23 mouse cellular contexts compared by ENCODE assay signal in the genomic region with DNA sequence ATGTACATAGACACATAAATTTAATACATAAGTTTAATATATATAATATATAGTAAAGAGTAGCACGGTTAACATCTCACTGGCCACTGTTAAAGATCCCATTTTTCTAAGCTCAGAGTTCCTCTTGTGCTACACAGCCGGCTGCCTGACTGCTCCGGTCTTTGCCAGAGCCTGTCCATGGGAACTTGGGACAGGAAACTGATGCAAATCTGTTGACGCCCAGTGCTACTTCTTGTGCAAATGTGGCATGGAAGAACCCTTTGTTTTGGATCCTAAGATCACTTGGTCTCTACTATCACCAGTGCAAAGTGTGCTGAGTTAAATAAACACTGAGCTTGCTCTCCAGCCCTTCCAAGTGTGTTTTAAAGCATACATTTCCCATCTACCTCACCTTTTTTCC. TPM values are rescaled to one million over a fixed set of nuclear protein-coding genes. Genes with fewer than 3 reads are reported as not detected.
DNase-seq lines count a peak whose midpoint lies in the region; ATAC-seq and TF ChIP-seq lines count a peak whose summit lies in the region.
"Had no signal": no experiment of that assay in that cellular context is flagged by ENCODE, and none has a peak within 500 bp of the region (broad histone marks: within the 10 kb centered on the region; RNA-seq: fewer than 3 reads in every experiment).

No protein-coding gene starts in this region.

- ATAC-seq in lung, embryonic 16.5 days (ENCODE audit: low read depth), result peak; percentile 20; the same call in 1 of the 2 replicates
- no peak for ATAC-seq in liver, postnatal 0 days
- ATAC-seq: CD4-positive, CD25-positive, alpha-beta regulatory T cell, adult 4 months; forebrain, embryonic 14.5 days; inflammation-experienced regulatory T-cells, adult 6 months had no signal

- H3K4me1 ChIP-seq in lung, embryonic 16.5 days (replicated peaks; ENCODE audit: control insufficient read depth, insufficient read depth, low read length), result peaks cover 3% of the 10 kb centered on the region; the same call in 1 of the 2 replicates
- no peaks in the 10 kb centered on the region for H3K4me1 ChIP-seq in liver, postnatal 0 days (ENCODE audit: insufficient read depth)
- H3K4me1 ChIP-seq: heart, embryonic 13.5 days; hindbrain, embryonic 12.5 days; neural tube, embryonic 12.5 days had no signal

- H3K9ac ChIP-seq in lung, embryonic 16.5 days (ENCODE audit: low read length), result no peak overlapping the region
- no peak overlapping the region for H3K9ac ChIP-seq in liver, postnatal 0 days (replicated peaks)
- H3K9ac ChIP-seq: heart, embryonic 13.5 days; hindbrain, embryonic 12.5 days; neural tube, embryonic 12.5 days had no signal

- H3K4me3 ChIP-seq in gastrocnemius, adult 2 months, result no peak overlapping the region
- no peak overlapping the region for H3K4me3 ChIP-seq in lung, embryonic 16.5 days (ENCODE audit: low read length)
- H3K4me3 ChIP-seq in liver, postnatal 0 days (ENCODE audit: low read depth, low read length), result no peak overlapping the region
- H3K4me3 ChIP-seq: embryonic facial prominence, embryonic 10.5 days; erythroblast, embryonic 14.5 days; heart, embryonic 13.5 days; hindbrain, embryonic 12.5 days; neural tube, embryonic 12.5 days had no signal

- H3K27ac ChIP-seq in gastrocnemius, adult 2 months, result no peak overlapping the region
- H3K27ac ChIP-seq in lung, embryonic 16.5 days (ENCODE audit: low read length), result peak overlapping the region; percentile 37
- no peak overlapping the region for H3K27ac ChIP-seq in liver, postnatal 0 days (ENCODE audit: low read depth)
- H3K27ac ChIP-seq: embryonic facial prominence, embryonic 10.5 days; heart, embryonic 13.5 days; hindbrain, embryonic 12.5 days; kidney, postnatal 0 days; macrophage; neural tube, embryonic 12.5 days had no signal

- no peak for TF ChIP-seq EP300 in liver, postnatal 0 days (IDR thresholded peaks at IDR 0.05; ENCODE audit: low read depth)

- H3K4me2 ChIP-seq in lung, embryonic 16.5 days (ENCODE audit: low read depth, low read length), result no peak overlapping the region
- H3K4me2 ChIP-seq in liver, postnatal 0 days (ENCODE audit: low read depth, low read length), result no peak overlapping the region
- H3K4me2 ChIP-seq: heart, embryonic 13.5 days; hindbrain, embryonic 12.5 days; midbrain, embryonic 11.5 days; neural tube, embryonic 12.5 days had no signal

- no peaks in the 10 kb centered on the region for H3K36me3 ChIP-seq in lung, embryonic 16.5 days (ENCODE audit: control insufficient read depth, insufficient read depth, low read length)
- H3K36me3 ChIP-seq in liver, postnatal 0 days (replicated peaks; ENCODE audit: insufficient read depth, low read length), result no peaks in the 10 kb centered on the region
- H3K36me3 ChIP-seq: embryonic facial prominence, embryonic 10.5 days; heart, embryonic 13.5 days; hindbrain, embryonic 12.5 days; neural tube, embryonic 12.5 days had no signal

- WGBS in lung, embryonic 16.5 days, result 42% methylated on average over 4 of the region's 4 CpGs
- WGBS in liver, postnatal 0 days (ENCODE audit: insufficient replicate concordance), result 63% methylated on average over 4 of the region's 4 CpGs

- H3K9me3 ChIP-seq in lung, embryonic 16.5 days (ENCODE audit: control insufficient read depth, low read length), result no peaks in the 10 kb centered on the region
- H3K9me3 ChIP-seq in liver, postnatal 0 days (ENCODE audit: low read length), result no peaks in the 10 kb centered on the region
- H3K9me3 ChIP-seq: embryonic facial prominence, embryonic 10.5 days; heart, embryonic 13.5 days; hindbrain, embryonic 12.5 days; neural tube, embryonic 12.5 days had no signal

- intact Hi-C loops in gastrocnemius, adult 2 months (cut with DNase I), result no loop called here
- intact Hi-C loops in gastrocnemius, postnatal 36 days (cut with DNase I), result no loop called here
- intact Hi-C loops in left cerebral cortex, postnatal 4 days (cut with DNase I), result no loop called here

- H3K27me3 ChIP-seq in lung, embryonic 16.5 days (ENCODE audit: control insufficient read depth, insufficient read depth, low read depth, low read length), result no peaks in the 10 kb centered on the region
- H3K27me3 ChIP-seq in liver, postnatal 0 days (ENCODE audit: insufficient read depth, low read length), result no peaks in the 10 kb centered on the region
- H3K27me3 ChIP-seq: heart, embryonic 13.5 days; hindbrain, embryonic 12.5 days; neural tube, embryonic 12.5 days had no signal

- TF ChIP-seq CTCF in gastrocnemius, adult 2 months (IDR thresholded peaks at IDR 0.05), result no peak
- no peak for TF ChIP-seq CTCF in liver, postnatal 0 days (IDR thresholded peaks at IDR 0.05; ENCODE audit: low read depth)

- peak; percentile 18 for DNase-seq in gastrocnemius, adult 2 months
- DNase-seq in gastrocnemius, postnatal 36 days, result no peak
- peak; percentile 32 to 64 for DNase-seq in kidney, postnatal 25 days
- no peak for DNase-seq in kidney, adult 18-20 months
- no peak for DNase-seq in left cerebral cortex, postnatal 4 days
- no peak for DNase-seq in gastrocnemius, postnatal 4 days (ENCODE audit: low spot score in 2 of 2)
- no peak for DNase-seq in liver, postnatal 0 days
- DNase-seq: adrenal gland, postnatal 14 days; cerebellum, adult 18-20 months; liver had no signal

RNA-seq across cellular contexts. Expression of gene Gna14, which starts 29.2 kb away (rescaled TPM):
- 1 to 10 TPM; 1.5 to 2.0 TPM for total RNA-seq in gastrocnemius, adult 2 months (2021)
- under 1 TPM; 0.46 to 0.91 TPM for total RNA-seq in gastrocnemius, postnatal 36 days (2021)
- 10.7 and 11.4 TPM in 2 replicates for polyA plus RNA-seq in lung, embryonic 16.5 days (2015; fragmentation: Nextera tagmentation; extraction: Ambion mirVana)
- under 1 TPM; 0.36 to 0.68 TPM for total RNA-seq in left cerebral cortex, postnatal 4 days (2021)
- under 1 TPM; 0.76 to 0.96 TPM for total RNA-seq in gastrocnemius, postnatal 4 days (2021)
- 0.57 and 0.79 TPM in 2 replicates for polyA plus RNA-seq in liver, postnatal 0 days (2015; fragmentation: Nextera tagmentation; extraction: Ambion mirVana)
- total RNA-seq: monocyte, adult 5-6 weeks had no signal
- polyA plus RNA-seq: erythroblast, embryonic 14.5 days had no signal

Comparison
In these comparisons a context has a peak if more than half of its experiments do, and no peak if none do; other contexts are left out.
1. DNase-seq: peak in gastrocnemius, adult 2 months (single experiment) and kidney, postnatal 25 days (2 of 2); none in gastrocnemius, postnatal 36 days (0 of 2), kidney, adult 18-20 months (single experiment), left cerebral cortex, postnatal 4 days (single experiment), gastrocnemius, postnatal 4 days (0 of 2) and liver, postnatal 0 days (single experiment).